Mouse (Mus musculus) thymus, adult 2 months (tissue): ENCODE measurements at regions not wholly inside any gene's neighbourhood (a gene's known extent, or its start where the extent isn't known, plus 50 kb on each side); places are given as distances from the start of the nearest gene placed in this dataset.

Experiments used
- CTCF ChIP-seq: fragments of 200-500 bp; IDR thresholded peaks from 2 replicates; pipeline ENCODE4 v1.5.1; 2012; ENCODE audit warnings: mild to moderate bottlenecking, control low read depth, low read length, moderate library complexity, borderline replicate concordance; ENCODE audit not compliant: control insufficient read depth, poor library complexity, insufficient read depth; ENCODE audit errors: extremely low read depth
- POLR2A ChIP-seq: fragments of 200-500 bp; IDR thresholded peaks from 2 replicates; pipeline ENCODE4 v1.6.1; 2012; ENCODE audit warnings: mild to moderate bottlenecking, low read length, control low read depth, moderate library complexity; ENCODE audit not compliant: control insufficient read depth, poor library complexity, insufficient read depth; ENCODE audit errors: extremely low read depth

DNA sequence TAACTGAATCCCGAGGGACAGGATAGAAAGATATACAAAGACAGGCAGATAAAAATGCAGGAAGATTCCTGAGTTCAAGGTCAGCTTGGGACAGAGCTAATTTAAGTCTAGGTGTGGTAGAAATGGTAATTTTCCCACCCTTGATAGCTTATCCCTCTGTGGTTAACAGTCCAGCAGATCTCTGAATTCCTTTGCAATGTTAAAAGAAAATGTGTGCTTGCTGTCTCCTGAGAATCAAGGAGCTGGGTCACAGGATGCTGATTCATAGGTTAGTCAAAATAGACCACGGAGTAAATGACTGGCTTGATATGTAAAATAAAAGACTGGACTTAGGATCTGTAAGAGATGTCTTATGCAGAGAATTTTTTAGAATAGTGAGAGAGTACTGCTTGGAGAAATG lies 101.4 kb upstream of the Dync1i1 start:
- TF ChIP-seq CTCF (no peak), POLR2A (no peak)
